Mouse (Mus musculus): ENCODE measurements around the gene Cadps. TPM values are rescaled to one million over a fixed set of nuclear protein-coding genes. Genes with fewer than 3 reads are reported as not detected.

The Cadps gene
- polyA plus RNA-seq, 1 experiment from 2014 or later, result not detected

GRCm38 (mm10) chr14:12554486-12554885, 268.4 kb downstream of the Cadps start:
- in situ Hi-C loops (cut with MboI; ENCODE audit: low pct_unique_long_range_greater_than_20kb), result no loop called here
- no peaks in the 10 kb centered on the region for H3K27me3 ChIP-seq
- POLR2A ChIA-PET, result no interaction called here
- CTCF ChIA-PET, result no interaction called here
- no peak for DNase-seq (ENCODE audit: low read depth, low spot score)
- TF ChIP-seq CTCF (IDR thresholded peaks at IDR 0.05), result no peak
- ATAC-seq, result no peak

GRCm38 (mm10) chr14:12551353-12551752, 271.5 kb downstream of the Cadps start:
- POLR2A ChIA-PET, result no interaction called here
- H3K27me3 ChIP-seq, result no peaks in the 10 kb centered on the region
- CTCF ChIA-PET, result interaction anchor here (1.1 kb wide), 1 partner anchor 11 kb away, joined by 3 read pairs; no protein-coding TSS in a partner anchor
- in situ Hi-C loops (cut with MboI; ENCODE audit: low pct_unique_long_range_greater_than_20kb), result no loop called here
- ATAC-seq, result no peak
- no peak for DNase-seq (ENCODE audit: low read depth, low spot score)
- TF ChIP-seq CTCF (IDR thresholded peaks at IDR 0.05), result no peak

DNA sequence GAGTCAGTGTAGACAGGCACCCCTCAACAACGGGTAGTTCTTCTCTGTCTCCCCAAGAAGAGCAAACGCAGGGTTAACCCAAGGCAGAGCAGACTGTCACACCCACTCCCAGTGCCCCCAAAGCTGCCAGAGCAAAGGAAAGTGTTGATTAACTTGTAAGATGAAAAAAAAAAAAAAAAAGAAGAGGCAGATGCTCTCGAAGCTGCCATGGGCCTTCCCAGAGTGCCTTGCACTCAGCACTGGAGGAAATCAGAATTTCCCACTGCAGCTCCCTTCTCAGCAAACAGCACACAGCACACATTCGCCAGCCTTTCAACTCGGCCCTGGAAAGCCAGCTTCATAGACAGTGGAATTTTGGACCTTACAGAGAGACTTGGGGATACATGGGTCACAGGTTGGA, 271.9 kb downstream of the Cadps start:
- in situ Hi-C loops (cut with MboI; ENCODE audit: low pct_unique_long_range_greater_than_20kb), result no loop called here
- no peaks in the 10 kb centered on the region for H3K27me3 ChIP-seq
- ChIA-PET CTCF (interaction anchor here (1.1 kb wide), 1 partner anchor 10 kb away, joined by 3 read pairs; no protein-coding TSS in a partner anchor), POLR2A (no interaction called here)
- ATAC-seq (no peak), DNase-seq (ENCODE audit: low read depth, low spot score) (no peak)
- no peak for TF ChIP-seq CTCF (IDR thresholded peaks at IDR 0.05)

- DNase-seq (ENCODE audit: low read depth, low spot score), result no peak
- in situ Hi-C loops (cut with MboI; ENCODE audit: low pct_unique_long_range_greater_than_20kb), result no loop called here
- H3K27me3 ChIP-seq, result no peaks in the 10 kb centered on the region
- no peak for ATAC-seq
- ChIA-PET CTCF (no interaction called here), POLR2A (no interaction called here)
- no peak for TF ChIP-seq CTCF (IDR thresholded peaks at IDR 0.05)
Observed at GRCm38 (mm10) chr14:12549290-12549689, 273.6 kb downstream of the Cadps start.

GRCm38 (mm10) chr14:12547496-12547895, 275.4 kb downstream of the Cadps start:
- ATAC-seq, result no peak
- DNase-seq (ENCODE audit: low read depth, low spot score), result no peak
- CTCF ChIA-PET, result no interaction called here
- in situ Hi-C loops (cut with MboI; ENCODE audit: low pct_unique_long_range_greater_than_20kb), result no loop called here
- no peaks in the 10 kb centered on the region for H3K27me3 ChIP-seq
- POLR2A ChIA-PET, result no interaction called here
- no peak for TF ChIP-seq CTCF (IDR thresholded peaks at IDR 0.05)

DNA sequence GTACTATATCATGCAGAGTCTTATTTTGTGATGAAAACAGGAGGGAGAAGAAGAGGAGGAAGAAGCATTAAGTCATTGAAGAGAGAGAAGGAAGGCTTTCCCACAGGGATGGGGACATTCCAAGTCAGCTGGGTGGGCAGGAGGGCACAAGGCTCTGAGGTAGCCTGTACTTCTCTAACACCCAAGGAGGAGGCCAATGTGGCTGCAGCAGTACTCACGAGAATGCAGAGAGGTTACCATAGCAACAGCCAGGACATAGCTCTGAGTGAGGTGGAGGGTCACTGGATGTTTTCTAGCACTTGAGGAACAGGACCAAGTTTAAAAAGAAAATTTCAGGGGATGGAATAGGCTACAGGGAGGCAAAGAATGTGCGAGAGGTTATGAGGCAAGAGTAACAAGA, 281.1 kb downstream of the Cadps start:
- CTCF ChIA-PET, result no interaction called here
- POLR2A ChIA-PET, result no interaction called here
- ATAC-seq, result no peak
- no peak for TF ChIP-seq CTCF (IDR thresholded peaks at IDR 0.05)
- peaks cover 4% of the 10 kb centered on the region for H3K27me3 ChIP-seq
- in situ Hi-C loops (cut with MboI; ENCODE audit: low pct_unique_long_range_greater_than_20kb), result no loop called here
- no peak for DNase-seq (ENCODE audit: low read depth, low spot score)

DNA sequence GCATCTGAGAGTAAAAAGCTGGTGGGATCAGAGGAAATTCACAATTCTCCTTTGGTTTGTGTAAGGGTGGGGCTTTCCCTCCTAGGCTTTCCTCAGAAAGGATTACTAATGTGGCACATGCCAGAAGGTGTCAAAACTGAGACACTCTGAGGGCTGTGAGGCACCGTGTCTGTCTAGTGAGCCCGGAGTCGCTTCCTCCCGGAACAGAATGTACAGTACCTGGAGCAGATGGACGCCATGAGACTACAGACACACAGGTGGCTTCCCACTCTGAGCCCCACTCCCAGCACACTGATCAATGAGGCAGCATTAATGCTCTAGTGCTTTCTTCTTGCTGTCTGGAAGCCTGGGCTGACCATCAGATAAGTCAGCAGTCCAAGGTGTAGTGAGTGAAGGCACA, 283.8 kb downstream of the Cadps start:
- no peak for ATAC-seq
- ChIA-PET POLR2A (no interaction called here), CTCF (no interaction called here)
- no peak for TF ChIP-seq CTCF (IDR thresholded peaks at IDR 0.05)
- H3K27me3 ChIP-seq, result peaks cover 6% of the 10 kb centered on the region
- in situ Hi-C loops (cut with MboI; ENCODE audit: low pct_unique_long_range_greater_than_20kb), result loop anchor here (10.0 kb wide), 1 partner anchor 334 kb away; no protein-coding TSS in a partner anchor
- no peak for DNase-seq (ENCODE audit: low read depth, low spot score)

DNA sequence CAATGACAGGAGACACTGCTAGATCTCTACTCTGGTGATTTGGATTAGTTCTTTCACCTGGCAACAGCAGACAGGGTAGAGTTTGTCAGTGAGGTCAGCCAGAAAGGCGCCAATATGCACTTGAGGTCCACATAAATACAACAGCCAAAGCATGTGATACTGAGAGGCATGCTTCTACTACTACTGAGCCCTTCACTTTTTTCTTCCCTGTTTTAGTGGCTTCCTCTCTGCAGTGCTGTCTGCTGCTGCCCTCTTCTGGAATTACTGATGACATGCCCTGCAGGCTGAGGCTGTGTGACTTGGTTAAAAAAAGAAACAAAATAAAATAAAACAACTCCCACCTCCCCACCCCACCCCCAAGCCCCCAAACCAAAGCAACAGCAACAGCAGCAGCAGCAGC, 291.8 kb downstream of the Cadps start:
- ATAC-seq (no peak), DNase-seq (ENCODE audit: low read depth, low spot score) (no peak)
- H3K27me3 ChIP-seq, result peaks cover 13% of the 10 kb centered on the region
- peak; percentile 71 for TF ChIP-seq CTCF (IDR thresholded peaks at IDR 0.05)
- in situ Hi-C loops (cut with MboI; ENCODE audit: low pct_unique_long_range_greater_than_20kb), result loop anchor here (5.0 to 10.0 kb wide), 3 partner anchors 234 to 384 kb away; no protein-coding TSS in a partner anchor
- POLR2A ChIA-PET, result interaction anchor here (0.5 kb wide), 1 partner anchor 246 kb away, joined by 4 read pairs; no protein-coding TSS in a partner anchor
- CTCF ChIA-PET, result interaction anchor here (1.0 to 2.1 kb wide), 2 partner anchors 19 to 378 kb away, joined by 5 to 6 read pairs; no protein-coding TSS in a partner anchor

GRCm38 (mm10) chr14:12530554-12530953, 292.3 kb downstream of the Cadps start:
- in situ Hi-C loops (cut with MboI; ENCODE audit: low pct_unique_long_range_greater_than_20kb), result loop anchor here (5.0 to 10.0 kb wide), 3 partner anchors 233 to 383 kb away; no protein-coding TSS in a partner anchor
- no peak for TF ChIP-seq CTCF (IDR thresholded peaks at IDR 0.05)
- ATAC-seq (no peak), DNase-seq (ENCODE audit: low read depth, low spot score) (no peak)
- CTCF ChIA-PET, result interaction anchor here (1.0 to 2.1 kb wide), 3 partner anchors 18 to 378 kb away, joined by 3 to 6 read pairs (median 5); no protein-coding TSS in a partner anchor
- POLR2A ChIA-PET, result interaction anchor here (0.5 kb wide), 1 partner anchor 245 kb away, joined by 4 read pairs; no protein-coding TSS in a partner anchor
- H3K27me3 ChIP-seq, result peaks cover 11% of the 10 kb centered on the region

DNA sequence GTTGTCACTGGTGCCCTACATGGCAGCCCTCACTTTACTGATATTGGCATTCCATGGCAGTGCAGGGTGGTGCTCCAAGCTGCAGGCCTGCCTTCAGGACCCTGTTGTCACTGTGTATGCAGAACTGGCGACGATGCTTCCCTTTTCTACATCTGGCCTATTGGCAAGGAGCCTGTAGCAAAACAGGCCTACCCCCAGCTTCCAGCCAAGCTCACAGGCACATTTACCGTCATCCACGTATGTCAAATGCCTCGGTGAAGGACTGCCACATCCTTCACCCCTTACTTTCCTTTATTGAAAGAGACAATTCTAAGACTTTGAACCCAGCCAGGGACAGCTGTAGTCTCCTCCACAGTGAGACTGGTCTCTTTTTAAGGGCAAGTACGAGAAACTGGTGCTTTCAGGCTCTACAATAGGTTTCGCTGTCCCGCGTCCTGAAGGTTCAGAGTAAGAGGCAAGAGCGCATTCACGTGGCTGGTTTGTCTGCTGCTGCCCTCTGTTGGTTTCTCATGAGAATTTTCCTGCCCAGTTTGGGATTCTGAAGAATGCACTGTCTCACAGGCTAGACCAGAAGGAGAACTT, 292.8 kb downstream of the Cadps start:
- DNase-seq (ENCODE audit: low read depth, low spot score) (no peak), ATAC-seq (peak; percentile 60)
- ChIA-PET POLR2A (no interaction called here), CTCF (interaction anchor here (1.0 to 2.1 kb wide), 3 partner anchors 18 to 377 kb away, joined by 3 to 6 read pairs (median 5); no protein-coding TSS in a partner anchor)
- peak; percentile 77 for TF ChIP-seq CTCF (IDR thresholded peaks at IDR 0.05)
- peaks cover 11% of the 10 kb centered on the region for H3K27me3 ChIP-seq
- in situ Hi-C loops (cut with MboI; ENCODE audit: low pct_unique_long_range_greater_than_20kb), result loop anchor here (5.0 to 10.0 kb wide), 3 partner anchors 233 to 383 kb away; no protein-coding TSS in a partner anchor

DNA sequence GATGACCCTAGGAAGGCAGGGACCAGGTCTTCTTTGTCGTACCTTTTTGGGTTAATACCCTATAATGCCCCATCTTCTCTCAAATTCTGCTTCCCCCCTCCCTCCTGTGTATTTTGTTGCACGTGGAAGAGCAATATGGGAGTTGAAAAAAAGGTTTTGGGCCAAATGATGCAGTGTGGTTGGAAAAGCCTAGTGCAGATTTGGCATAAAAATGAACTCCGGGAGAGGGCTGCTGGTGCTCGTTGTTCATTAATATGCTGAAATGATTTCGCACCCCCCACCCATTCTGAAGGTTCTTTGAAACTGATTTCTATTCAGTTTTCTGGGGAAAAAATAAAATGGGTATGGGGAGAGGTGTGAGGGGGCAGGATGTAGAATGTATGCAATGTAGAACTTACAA, 295.6 kb downstream of the Cadps start:
- peaks cover 7% of the 10 kb centered on the region for H3K27me3 ChIP-seq
- no peak for ATAC-seq
- DNase-seq (ENCODE audit: low read depth, low spot score), result no peak
- TF ChIP-seq CTCF (IDR thresholded peaks at IDR 0.05), result no peak
- ChIA-PET POLR2A (no interaction called here), CTCF (no interaction called here)
- in situ Hi-C loops (cut with MboI; ENCODE audit: low pct_unique_long_range_greater_than_20kb), result no loop called here

All from Patski (cell line).